Mouse (Mus musculus) lung, adult 10 weeks (tissue): ENCODE data around the gene Ptk7. TPM values are rescaled to one million over a fixed set of nuclear protein-coding genes. Genes with fewer than 3 reads are reported as not detected.

ENCODE experiments used
- polyA plus RNA-seq: library from polyadenylated mRNA; stranded (reverse); fragments of 350-450 nt; fragmentation: Illumina TruSeq; extraction: RNeasy Lipid Tissue Mini Kit (QIAGEN cat#74804); gene quantifications from one replicate; pipeline ENCODE4 v1.2.3, GENCODE M21; 2014; ENCODE audit warnings: low read depth, low replicate concordance; ENCODE audit not compliant: insufficient read depth

The Ptk7 gene
- polyA plus RNA-seq, result 21.3 TPM

DNA sequence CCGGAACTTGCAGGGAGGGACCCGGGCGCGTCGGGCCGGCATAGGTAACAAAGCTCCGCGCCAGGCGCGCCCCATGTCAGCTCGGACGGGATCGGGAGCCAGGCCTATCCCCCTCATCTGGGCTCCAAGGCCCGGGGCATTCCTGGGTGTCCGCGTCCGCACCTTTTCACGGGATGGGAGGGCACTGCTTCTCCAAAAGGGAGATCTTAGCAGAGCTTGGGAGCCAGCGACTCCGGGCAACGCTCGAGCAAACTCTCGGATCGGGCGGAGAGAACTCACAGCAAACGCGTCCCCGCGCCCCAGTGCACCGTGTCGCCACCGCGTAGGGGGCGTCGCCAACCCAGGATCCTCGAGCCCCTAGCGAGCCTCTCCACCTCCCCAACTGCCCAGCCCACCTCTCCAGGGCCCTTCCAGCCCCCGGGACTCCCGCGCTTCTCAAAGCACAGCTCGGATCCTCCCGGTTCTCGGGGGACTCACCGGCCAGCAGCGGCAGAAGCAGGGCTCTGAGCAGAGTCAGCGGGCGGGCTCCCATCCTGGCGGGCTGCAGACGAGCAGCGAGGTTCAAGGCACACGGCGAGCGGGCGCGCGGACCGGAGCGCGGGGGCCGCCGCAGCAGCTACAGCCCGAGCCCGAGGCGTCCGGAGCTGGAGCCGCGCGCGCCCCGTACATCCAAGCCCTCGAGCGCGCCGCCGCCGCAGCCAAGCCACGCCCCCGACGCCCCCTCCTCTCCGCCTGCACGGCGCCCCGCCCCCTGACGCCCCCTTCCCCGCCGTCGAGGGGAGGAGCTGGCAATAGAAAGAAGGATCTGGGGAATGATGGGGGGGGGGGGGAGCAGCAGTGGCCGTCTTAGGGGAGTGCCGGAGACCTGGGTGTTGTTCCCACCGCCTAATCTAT is at the start of gene Ptk7:
Gene Ptk7, minus strand, starts transcription at position 714 of the 894 bp plus-strand sequence.

DNA sequence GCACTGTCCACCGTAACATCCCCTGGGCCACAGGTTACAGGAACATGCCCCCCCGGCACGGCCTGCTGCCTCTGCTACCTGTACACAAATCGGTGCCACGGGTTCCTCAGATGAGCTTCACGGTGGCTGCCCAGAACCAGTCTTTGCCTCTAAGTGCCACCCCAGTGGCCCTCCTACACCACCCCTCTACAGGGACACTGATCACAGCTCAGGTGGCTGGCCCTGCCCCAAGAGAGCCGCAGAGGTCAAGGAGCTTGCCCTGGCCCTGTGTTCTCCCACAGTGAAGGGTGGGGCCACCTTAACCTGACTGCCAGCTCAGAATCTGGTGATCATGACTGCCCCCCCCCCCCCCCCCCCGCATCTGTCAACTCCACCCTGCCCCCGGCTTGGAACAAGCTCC is 49.1 kb upstream of the Ptk7 start, which contains the start of gene Mea1:
Gene Mea1, plus strand, starts transcription at position 378 of the 400 bp plus-strand sequence.

DNA sequence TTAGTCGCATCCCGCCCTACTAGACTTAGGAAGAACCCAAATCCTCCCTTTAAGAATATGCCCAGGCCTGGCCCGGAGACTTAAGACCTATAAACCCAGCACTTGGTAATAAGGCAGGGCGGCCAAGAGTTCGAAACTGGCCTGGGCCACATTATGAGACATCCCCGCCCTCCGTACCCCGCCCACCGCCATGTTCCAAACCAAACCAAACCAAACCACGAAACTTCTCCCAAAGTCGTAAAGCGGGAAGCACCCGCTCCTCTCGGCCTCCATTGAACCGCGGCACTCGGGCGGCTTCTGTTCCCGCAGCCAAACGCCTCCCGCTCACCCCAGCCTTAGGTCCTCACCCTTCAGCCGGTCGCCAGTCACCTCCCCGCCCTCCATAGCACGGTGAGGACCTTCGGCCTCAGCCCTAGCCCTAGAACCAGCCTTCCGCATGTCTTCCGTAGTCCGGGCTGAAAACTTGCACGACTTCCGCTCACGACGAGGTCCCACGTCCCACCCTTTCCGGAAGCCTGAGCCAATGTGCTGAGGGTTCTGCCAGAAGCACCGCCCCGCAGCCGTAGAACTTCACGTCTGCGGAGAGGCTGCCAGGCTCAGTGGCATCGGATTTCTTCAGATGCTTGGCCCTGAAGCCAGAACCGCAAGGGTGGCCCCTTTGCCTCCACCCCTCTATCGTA is 44.7 kb upstream of the Ptk7 start, which contains the start of gene Rrp36:
Gene Rrp36, minus strand, starts transcription at position 503 of the 680 bp plus-strand sequence.

DNA sequence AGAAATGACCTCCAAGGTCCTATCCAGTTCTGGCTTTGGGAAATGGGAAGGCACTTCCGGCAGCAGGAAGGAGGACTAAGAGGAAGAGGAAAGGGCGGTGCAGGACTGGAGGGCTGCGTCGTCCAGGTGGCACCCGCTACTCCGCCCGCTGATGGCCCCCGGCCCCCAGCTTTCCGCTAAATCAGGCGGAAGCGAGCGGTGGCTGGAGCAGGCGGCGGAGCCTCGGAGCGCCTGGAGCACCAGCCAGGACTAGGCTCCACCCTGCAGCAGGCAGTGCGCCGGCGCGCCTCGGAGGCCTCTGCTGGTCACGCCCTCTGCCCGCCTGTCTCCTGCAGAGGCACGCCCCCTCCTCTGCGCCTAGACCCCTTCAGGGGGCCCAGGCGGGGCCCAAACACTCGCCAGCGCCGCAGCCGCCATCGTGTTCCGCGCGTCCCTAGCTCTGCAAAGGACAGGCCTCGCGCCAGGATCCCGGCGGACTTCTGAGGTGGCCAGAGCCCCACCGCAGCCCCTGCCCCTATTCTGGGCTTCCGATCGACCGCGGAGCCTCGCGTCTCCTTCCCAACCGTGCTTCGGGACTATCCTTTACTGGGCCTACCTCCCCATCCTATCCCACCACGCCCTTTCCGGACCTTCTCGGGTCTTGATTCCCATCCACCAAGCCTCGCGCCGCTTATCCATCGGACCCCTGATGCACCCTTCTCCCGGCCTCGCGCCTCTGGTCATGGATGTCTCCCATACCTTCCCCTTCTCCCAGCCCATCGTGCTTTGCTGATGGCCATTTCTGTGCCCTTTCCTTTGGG is 21.1 kb upstream of the Ptk7 start, which contains the start of gene Cul7:
Gene Cul7, plus strand, starts transcription at position 106 of the 800 bp plus-strand sequence.

DNA sequence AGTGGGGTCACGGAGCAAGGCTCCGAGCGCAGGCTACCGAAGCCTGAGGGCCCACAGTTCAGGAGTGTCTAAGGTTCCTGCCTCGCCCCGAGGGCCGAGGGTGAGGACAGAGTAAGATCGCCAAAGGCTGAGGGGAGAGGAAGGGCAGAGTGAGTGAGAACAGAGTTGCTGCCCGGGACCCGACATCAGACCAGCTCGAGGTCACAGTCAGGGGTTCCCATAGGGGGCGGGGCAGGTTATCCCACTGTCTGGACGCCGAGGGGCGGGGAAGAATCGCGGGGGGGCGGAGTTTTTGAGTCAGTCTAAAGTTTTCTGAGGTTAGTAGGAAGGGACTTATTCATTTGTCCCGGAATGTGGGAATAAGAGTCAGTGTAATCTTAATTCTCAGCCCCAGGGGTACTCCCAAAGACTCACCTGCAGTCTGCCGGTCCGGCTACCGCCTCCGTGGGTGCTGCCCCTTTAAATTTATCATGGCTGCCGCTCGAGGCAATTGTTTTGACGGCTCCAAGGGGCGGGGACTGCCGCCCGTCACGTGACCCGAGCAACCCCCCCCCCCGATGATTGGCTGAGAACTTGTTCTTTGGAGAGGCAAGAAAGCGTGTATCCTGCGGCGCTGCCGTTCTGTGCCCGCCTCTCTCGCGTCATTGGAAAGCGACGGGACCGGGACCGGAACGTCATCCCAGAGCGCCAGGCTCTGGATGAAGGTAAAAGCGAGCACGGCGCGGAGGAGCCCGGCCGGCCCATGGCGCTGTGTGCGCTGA is 16.4 kb upstream of the Ptk7 start, which contains the start of the genes Klc4 and Mrpl2:
Gene Klc4, minus strand, starts transcription at position 462 of the 761 bp plus-strand sequence.
Gene Mrpl2, plus strand, starts transcription at position 669 of the 761 bp plus-strand sequence.

DNA sequence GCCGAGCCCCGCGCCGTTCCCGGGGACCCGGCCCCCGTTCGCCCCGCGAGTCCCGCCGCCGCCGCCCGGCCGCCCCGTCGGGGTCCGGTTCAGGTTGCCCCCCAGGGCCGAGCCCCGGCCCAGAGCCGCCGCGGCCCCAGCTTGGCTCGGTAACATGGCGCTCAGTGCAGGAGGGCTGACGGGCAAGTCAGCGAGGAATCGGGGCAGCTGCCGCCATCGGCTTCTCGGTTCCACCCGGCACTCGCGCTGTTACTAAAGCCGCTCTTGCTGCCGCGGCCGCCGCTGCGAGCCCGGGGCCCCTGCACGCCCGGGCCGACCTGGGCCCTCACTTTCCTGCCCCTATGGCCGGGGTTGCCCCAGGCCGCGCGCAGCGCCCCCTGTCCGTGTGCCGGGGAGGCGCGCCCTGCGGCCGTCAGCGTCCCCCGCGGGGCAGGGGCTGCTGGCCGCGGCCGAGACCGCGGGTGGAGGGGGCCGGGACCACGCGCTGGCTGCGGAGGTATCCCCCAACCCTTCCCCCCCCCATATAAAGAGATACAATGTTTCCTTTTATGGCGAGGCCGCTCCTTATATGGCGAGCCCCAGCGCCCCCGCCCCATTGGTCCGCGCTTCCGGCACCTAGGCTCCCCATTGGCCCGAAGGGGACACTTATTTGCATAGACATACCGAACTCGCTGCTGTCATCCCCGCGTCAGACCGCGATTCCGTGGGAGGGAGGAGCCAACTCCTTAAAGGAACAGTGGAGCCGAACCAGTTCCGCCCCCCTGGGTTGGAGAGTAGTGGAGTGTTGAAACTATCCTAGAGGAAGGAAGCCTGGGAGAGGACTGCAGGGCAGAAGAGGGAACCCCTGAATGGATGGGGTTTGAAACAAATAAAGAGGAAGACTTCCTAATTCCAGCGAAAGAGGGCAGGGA is 73.4 kb downstream of the Ptk7 start, which contains the start of gene Srf:
Gene Srf, minus strand, starts transcription at position 503 of the 911 bp plus-strand sequence.

DNA sequence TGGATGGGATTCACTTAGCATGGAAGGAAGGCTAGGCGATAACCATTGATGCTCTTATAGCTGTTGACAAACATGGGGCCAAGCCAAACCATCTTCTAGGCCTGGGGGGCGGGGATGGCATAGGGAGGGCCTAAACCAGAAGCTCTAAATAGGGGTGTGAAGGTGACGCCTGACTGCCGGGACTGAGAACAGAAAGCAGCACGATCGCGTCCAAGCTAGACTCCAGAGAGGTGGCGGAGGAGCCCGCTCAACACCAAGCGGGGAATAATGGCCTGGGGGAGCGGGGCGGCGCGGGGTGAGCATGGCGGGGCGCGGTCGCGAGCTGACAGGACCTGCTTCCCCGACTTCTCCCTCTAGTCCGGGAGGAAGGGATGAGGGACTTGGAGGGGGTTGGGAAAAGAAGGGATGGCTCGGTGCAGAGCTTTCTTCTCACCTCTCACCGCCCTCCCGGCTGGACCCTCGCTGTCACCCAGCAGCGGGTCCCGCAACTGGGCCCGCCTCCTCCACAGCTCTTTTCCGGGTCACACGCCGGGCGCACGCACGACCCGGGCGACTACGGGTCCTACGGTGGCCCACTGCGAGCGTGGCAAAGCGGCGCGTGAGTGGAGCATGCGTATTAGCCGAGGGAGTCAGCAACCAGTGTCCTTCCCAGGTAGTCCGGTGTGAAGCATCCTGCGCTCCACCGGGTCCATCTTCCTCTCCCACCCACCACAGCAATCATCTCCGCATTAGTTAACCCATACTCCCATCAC is 83.3 kb downstream of the Ptk7 start, which contains the start of gene Cul9:
Gene Cul9, minus strand, starts transcription at position 576 of the 752 bp plus-strand sequence.

Other genes starting within 250 kb of the Ptk7 start
- gene Zfp318, start 245.8 kb downstream of the Ptk7 start, polyA plus RNA-seq, result 2.9 TPM
- 1.1 TPM for gene Crip3, start 200.6 kb downstream of the Ptk7 start, polyA plus RNA-seq
- gene Slc22a7, start 191.0 kb downstream of the Ptk7 start, polyA plus RNA-seq, result not detected
- gene Ttbk1, start 141.8 kb downstream of the Ptk7 start, polyA plus RNA-seq, result not detected
- gene Dnph1, start 132.8 kb downstream of the Ptk7 start, polyA plus RNA-seq, result 1.7 TPM
- 9.1 TPM for gene Cul9, start 83.1 kb downstream of the Ptk7 start, polyA plus RNA-seq
- 28.1 TPM for gene Srf, start 73.3 kb downstream of the Ptk7 start, polyA plus RNA-seq
- gene Klc4, start 16.5 kb upstream of the Ptk7 start, polyA plus RNA-seq, result 16.5 TPM
- gene Mrpl2, start 16.7 kb upstream of the Ptk7 start, polyA plus RNA-seq, result 53.2 TPM
- 15.0 TPM for gene Cul7, start 20.8 kb upstream of the Ptk7 start, polyA plus RNA-seq
- 22.9 TPM for gene Rrp36, start 44.8 kb upstream of the Ptk7 start, polyA plus RNA-seq
- 106 TPM for gene Mea1, start 49.3 kb upstream of the Ptk7 start, polyA plus RNA-seq
- gene Klhdc3, start 51.4 kb upstream of the Ptk7 start, polyA plus RNA-seq, result 33.7 TPM
- gene Ppp2r5d, start 75.6 kb upstream of the Ptk7 start, polyA plus RNA-seq, result 21.6 TPM
- 25.9 TPM for gene Pex6, start 82.0 kb upstream of the Ptk7 start, polyA plus RNA-seq
- gene Gnmt, start 99.7 kb upstream of the Ptk7 start, polyA plus RNA-seq, result 10.9 TPM
- gene Cnpy3, start 122.7 kb upstream of the Ptk7 start, polyA plus RNA-seq, result 38.7 TPM
- gene Ptcra, start 134.2 kb upstream of the Ptk7 start, polyA plus RNA-seq, result not detected
- gene 2310039H08Rik, start 143.1 kb upstream of the Ptk7 start, polyA plus RNA-seq, result 25.5 TPM
- gene Rpl7l1, start 153.2 kb upstream of the Ptk7 start, polyA plus RNA-seq, result 48.3 TPM
- 4.0 TPM for gene Bicral, start 229.0 kb upstream of the Ptk7 start, polyA plus RNA-seq